Mouse (Mus musculus): Measurements from ENCODE around the gene Zc2hc1b.
A peak's percentile ranks its signal among the peaks of the same experiment; 100 is the strongest.
"Not testable (repeated sequence)": the region's sequence is repeated elsewhere in the genome, so short reads cannot be mapped to it uniquely, and the experiment has no call there.

The Zc2hc1b gene

GRCm38 (mm10) chr10:13177973-13178624, at the start of gene Zc2hc1b:
Gene Zc2hc1b (minus strand): TSS chr10:13178023.
- DNase-seq (ENCODE audit: low spot score), result no peak

DNA sequence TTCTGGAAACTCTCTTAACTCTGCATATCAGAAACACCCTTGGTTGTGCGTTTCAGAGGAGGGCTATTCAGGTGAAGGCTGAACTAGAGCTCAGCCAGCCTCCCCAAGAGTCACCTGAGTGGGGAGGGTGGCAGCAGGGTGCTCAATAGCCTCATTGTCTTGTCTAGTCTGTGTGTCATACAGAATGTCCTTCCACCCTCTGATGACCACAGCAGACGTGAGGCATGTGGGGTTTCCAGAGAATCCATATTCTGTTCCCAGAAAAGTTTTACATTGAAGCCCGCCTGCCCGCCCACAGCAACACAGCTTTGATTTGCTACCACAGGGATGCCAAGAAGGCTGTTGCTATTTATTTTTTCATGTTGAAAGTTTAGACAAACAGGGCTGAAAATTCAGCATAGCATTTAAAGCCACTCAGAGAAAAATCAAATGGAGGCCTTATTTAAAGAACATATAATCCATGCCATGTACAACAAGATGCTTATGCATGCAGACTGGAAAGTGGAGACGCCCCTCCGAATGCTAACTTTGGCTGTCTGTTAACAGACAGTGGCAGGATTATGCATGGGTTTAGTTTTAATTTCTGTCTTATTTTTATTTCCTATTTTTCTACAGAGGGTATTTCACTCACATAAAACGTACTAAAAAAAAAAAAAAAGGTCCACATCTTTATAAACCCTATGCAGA, 47.7 kb upstream of the Zc2hc1b start:
- DNase-seq (ENCODE audit: low spot score), result no peak

DNA sequence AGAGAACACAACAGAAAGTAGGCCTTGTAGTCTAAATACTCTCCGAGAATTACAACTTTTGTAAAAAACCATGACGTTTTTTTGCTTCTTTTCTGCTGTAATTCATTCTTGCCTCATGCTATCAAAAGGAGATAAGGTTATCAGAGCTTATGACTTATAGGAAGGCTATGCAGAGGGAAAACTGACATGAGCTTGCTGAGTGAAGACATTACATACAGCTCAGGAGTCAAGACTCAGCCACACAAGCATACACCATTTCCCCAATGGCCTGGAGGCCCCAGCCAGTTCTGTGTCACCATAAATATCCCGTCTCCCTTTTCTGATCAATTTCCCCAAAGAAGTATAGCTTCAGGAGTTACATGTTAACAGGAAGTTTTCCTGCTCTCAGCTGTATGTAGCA, 44.3 kb upstream of the Zc2hc1b start:
- no peak for DNase-seq (ENCODE audit: low spot score)

DNA sequence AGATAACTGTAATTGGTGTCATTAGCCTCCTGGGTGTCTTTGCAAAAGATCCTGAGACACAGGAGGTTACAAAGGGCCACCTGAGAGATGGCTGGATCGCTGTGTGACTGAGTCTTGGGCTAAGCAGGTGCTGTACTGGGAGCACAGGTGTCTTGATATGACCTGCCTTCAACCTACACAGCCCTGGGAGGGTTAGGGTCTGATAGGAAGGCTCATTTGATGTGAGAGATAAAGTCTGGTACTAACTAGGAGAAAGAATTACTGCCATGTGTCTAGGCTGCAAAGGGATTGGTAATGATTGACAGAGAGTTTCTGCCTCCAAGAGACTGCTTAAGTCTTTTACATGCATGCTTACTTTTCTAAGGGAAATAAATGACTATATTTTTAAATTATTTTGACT, 42.2 kb upstream of the Zc2hc1b start:
- DNase-seq (ENCODE audit: low spot score), result no peak

GRCm38 (mm10) chr10:13213956-13214355, 36.1 kb upstream of the Zc2hc1b start:
- DNase-seq (ENCODE audit: low spot score), result no peak

- DNase-seq (ENCODE audit: low spot score), result no peak
Measured at GRCm38 (mm10) chr10:13212829-13213228, 35.0 kb upstream of the Zc2hc1b start.

DNA sequence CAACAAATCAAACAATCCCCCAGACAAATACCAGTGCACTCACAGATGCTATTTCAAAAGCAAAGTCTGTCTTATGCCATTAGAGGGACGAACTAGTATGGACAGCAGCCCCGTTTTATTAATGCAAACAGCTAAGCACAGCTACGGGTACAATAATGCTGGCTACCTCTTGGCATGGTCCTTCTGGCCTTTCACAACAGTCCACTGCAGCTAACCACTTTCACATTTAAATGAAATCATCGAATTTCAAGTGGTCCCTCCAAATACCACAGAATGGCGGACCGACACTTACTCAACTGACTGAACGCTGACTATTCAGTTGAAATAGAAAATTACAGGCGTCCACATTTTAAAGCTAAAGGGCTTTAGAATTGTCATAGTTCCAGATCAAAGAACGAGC, 34.5 kb upstream of the Zc2hc1b start:
- no peak for DNase-seq (ENCODE audit: low spot score)

- no peak for DNase-seq (ENCODE audit: low spot score)
Measured at GRCm38 (mm10) chr10:13209930-13210637, 32.3 kb upstream of the Zc2hc1b start.

GRCm38 (mm10) chr10:13209506-13209905, 31.7 kb upstream of the Zc2hc1b start:
- no peak for DNase-seq (ENCODE audit: low spot score)

DNA sequence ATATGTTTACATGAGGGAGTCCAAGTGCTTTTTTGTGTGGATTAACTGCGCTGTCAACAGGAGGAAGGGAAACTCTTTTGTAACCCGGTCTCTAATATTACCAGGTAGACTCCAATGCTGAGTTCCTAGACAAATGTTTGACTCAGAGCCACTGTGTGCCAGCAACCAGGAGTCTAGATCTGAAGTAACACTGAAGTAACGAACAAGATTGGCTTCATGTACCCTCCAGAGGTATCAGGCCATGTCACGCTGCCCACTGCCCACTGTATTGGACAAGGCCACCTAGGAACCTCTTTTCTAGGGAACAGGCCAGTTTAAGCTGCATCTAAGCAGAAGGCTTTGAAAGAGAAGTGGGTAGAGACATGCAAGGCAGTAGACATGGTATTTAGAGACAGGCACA, 31.2 kb upstream of the Zc2hc1b start:
- no peak for DNase-seq (ENCODE audit: low spot score)

DNA sequence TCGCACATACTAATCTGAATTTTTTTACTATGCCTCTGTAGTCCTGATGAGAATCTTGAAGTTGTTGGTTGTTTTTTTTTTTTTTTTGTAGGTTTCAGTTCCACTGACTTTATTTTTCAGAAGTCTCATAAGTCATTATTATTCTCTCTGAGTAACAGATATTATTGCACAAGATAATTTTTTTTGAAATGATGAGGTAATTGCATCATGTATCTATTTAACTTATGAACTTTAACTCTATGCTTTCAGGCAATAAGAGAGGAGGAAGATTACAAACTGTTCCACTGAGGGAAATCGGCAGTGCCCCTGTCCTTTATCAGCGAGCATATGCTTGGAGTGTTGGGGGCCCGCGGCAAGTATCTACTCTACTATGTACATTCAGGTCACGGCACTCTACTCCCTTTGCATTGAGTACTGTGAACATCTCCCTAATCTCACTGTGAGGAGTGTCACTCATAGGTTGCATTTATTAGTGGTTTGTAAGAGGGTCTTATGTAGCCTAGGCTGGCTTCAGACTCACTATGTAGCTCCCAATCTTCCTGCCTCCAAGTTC, 24.0 kb upstream of the Zc2hc1b start:
- peak; percentile 64 for DNase-seq (ENCODE audit: low spot score)

DNA sequence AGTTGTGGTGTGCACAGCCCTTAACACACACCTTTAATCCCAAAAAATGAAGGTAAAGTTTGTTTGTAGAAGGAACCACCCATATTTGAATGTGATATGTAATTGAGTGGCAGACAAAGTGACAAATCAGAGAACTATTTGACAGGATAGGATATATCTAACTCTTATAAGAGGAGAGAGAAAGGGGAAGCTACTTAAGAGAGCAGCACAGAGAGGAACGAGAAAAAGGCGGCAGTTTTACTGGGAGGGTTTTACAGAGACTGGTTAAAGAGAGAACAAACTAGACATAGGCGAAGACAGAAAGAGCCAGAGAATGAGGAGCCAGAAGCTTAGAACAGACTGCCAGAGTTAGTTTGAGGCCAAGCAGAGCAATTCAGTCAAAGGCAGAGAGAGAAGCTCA, 23.0 kb upstream of the Zc2hc1b start:
- no peak for DNase-seq (ENCODE audit: low spot score)

DNA sequence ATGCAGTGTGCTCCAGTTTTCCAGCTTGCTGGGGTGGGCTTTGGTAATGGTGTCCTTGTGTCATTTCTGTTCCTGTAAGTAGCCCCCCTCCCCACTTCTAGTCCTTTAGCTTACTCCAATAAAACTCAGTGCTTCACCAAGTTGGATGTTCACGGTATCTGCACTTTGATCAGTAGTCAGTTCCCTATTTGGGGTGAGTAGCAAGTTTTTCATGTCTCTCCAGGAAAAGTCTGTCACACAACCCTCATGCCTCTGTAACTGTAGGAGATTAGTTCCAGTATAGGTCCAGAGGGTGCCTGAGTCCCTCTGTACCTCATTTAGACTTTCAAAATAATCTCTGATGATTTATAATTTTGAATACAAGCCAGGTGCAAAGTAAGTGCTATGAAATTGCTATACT, 21.4 kb upstream of the Zc2hc1b start:
- DNase-seq (ENCODE audit: low spot score), result no peak

DNA sequence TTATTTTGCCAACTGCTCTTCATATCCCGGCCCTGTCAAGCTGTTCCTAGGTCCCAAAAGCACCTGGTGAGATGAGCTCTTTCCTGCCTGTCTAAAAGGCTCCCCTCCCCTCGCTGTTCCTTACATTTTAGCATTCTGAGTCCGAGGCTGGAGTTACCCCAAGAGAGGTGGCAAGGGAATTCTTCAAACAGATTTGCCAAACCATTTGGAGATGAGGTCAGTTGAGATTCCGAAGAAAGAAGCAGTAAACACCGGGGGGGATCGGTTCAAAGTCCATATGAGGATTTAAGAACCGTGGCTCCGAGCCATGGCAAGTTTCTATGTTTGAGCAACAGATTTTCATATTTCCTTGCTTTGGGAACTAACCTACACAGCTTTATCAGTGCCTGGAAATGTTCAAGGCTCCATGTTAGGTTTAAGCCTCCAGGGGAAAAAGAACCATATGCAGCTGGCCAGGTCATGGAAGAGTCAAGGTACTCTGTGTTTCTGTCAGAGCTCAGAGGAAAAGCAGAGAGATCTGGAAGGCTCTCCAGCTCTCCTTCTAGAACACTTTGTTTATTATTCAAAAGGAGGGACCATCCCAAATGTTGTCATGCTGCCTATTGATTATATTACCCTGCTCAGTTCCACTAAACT, 19.2 kb upstream of the Zc2hc1b start:
- no peak for DNase-seq (ENCODE audit: low spot score)

DNA sequence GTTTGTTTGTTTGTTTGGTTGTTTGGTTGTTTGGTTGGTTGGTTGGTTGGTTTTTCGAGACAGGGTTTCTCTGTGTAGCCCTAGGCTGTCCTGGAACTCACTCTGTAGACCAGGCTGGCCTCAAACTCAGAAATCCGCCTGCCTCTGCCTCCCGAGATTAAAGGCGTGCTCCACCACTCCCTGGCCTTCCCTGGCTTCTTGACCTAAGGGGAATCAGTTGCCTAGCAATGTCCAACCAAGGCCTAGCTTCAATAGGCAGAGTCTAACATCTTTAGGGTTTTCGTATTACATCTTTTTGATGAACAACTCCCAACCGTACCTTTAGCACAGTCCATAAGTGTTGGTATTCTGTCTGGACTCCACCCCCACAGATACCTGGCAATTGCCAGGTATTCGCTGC, 15.7 kb upstream of the Zc2hc1b start:
- not testable (repeated sequence) for DNase-seq (ENCODE audit: low spot score)

DNA sequence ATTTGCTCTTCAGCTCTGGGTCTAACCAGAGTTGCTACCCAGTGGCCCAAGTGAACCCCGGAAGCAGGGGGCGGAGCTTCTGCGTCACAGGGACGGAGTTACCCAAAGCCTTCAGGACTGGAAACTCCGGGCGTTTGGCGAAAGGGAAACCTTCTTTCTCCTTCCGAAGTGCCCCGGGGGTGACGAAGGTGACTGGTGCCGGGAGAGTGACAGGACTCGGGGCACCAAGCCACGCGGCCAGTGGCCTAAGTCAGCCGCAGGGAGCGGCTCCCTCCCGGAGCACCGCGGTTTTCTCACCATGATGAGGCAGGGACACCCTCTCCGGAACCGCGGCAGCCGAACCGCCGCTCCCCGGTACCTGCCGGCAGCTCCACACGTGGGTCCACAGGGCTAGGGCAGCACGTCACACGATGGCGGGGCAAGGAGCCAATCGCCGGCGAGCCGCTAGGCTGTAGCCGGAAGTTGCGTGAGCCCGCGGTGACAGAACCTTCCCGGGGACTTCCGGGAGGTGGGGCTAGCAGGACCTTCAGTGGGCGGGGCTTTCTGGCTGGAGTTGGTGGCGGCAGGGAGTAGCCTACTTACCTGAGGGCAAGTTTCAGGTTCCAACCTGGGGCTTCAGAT, 15.0 kb upstream of the Zc2hc1b start, which contains the start of gene Ltv1:
Ltv1 (minus strand) TSS at position 438 of the 621 bp plus-strand sequence.
- DNase-seq (ENCODE audit: low spot score), result peak; percentile 91

GRCm38 (mm10) chr10:13189881-13190280, 12.1 kb upstream of the Zc2hc1b start:
- no peak for DNase-seq (ENCODE audit: low spot score)

DNA sequence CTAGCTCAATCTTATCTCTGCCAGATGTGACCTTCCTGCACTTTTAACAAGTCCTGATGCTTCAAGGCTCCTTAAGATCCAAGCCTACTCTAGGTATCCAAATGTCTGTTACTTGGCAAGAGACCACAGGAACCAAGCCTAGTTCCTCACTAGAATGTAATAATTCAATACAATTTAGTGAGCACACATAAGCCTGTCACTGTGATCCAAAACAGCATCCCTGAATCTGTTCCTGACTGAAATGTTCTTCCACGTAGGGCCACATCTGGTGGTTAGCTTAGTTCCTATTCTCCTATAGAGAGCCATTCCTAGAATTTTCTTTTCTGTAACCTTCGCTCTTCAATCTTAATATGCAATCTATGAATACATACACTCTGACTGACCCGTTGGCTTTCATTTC, 8.9 kb upstream of the Zc2hc1b start:
- no peak for DNase-seq (ENCODE audit: low spot score)

DNA sequence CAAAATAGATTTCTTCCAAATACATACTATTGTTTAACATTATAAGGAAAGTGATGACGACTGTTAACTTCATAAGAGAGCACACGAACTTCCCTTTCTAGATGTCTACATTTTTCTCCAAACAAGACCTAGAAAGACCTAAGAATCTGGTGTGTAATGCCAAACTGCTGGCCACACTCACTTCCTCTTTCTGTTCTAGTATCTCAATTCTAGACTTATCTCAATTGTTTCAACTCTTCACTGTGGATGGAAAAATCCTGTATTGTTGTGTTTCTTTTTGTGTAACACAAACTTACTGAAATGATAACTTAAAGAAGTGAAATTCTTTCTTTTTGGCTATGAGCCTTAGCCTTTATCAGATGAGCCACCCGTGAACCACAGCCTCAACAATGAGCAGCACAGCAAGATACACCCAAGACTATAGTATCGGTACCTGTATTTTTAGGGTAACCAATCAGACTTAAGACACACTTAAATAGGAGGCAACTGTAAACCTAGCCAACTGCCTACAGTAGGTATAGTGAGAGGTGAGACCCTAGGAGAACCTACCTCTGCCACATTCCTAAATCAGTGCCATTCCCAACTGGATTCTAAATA, 6.4 kb upstream of the Zc2hc1b start:
- DNase-seq (ENCODE audit: low spot score), result no peak

GRCm38 (mm10) chr10:13180211-13180610, 2.4 kb upstream of the Zc2hc1b start:
- DNase-seq (ENCODE audit: low spot score), result no peak

- DNase-seq (ENCODE audit: low spot score), result no peak
Measured at GRCm38 (mm10) chr10:13175866-13176265, 2.0 kb downstream of the Zc2hc1b start.

Measured in c-Kit-positive CD71-positive TER-119-positive erythroid progenitor cells, embryonic 14.5 days (primary cell).